Mouse (Mus musculus) kidney, postnatal 0 days (tissue): ENCODE measurements around the gene Sufu. TPM values are rescaled to one million over a fixed set of nuclear protein-coding genes. Genes with fewer than 3 reads are reported as not detected.

ENCODE experiments used
- ATAC-seq: fragments of 200-750 bp; cut with Nextera tagmentation; replicated peaks from 2 replicates; pipeline ENCODE4 v1.8.0; 2017; ENCODE audit warnings: low read depth, moderate number of reproducible peaks, moderate TSS enrichment, moderate library complexity; ENCODE audit not compliant: low FRiP score
- DNase-seq: peaks from one replicate; pipeline ENCODE4 v3.0.0-alpha.2; 2016; ENCODE audit warnings: low spot score
- H3K27ac ChIP-seq: fragments of 300-500 bp; sonication (generic); 2 replicates; pipeline ENCODE4 v1.5.1; 2014; ENCODE audit warnings: mild to moderate bottlenecking
- H3K27me3 ChIP-seq: fragments of 300-500 bp; sonication (generic); 2 replicates; pipeline ENCODE4 v1.6.1; 2014; ENCODE audit warnings: low read length, mixed read lengths; ENCODE audit not compliant: insufficient read depth
- H3K36me3 ChIP-seq: fragments of 300-500 bp; sonication (generic); 2 replicates; pipeline ENCODE4 v1.6.1; 2014; ENCODE audit warnings: low read length, mixed read lengths; ENCODE audit not compliant: insufficient read depth
- H3K4me1 ChIP-seq: fragments of 300-500 bp; sonication (generic); replicated peaks from 2 replicates; pipeline ENCODE4 v1.6.1; 2014; ENCODE audit warnings: antibody characterized with exemption, low read length, mixed read lengths; ENCODE audit not compliant: insufficient read depth
- H3K4me2 ChIP-seq: fragments of 300-500 bp; sonication (generic); 2 replicates; pipeline ENCODE4 v1.6.1; 2014; ENCODE audit warnings: mild to moderate bottlenecking, low read length, moderate library complexity, mixed read lengths
- H3K4me3 ChIP-seq: fragments of 300-500 bp; sonication (generic); replicated peaks from 2 replicates; pipeline ENCODE4 v1.5.1; 2014; ENCODE audit warnings: low read depth, low read length
- H3K9ac ChIP-seq: fragments of 300-500 bp; sonication (generic); 2 replicates; pipeline ENCODE4 v1.6.1; 2014; ENCODE audit warnings: low read depth, low read length
- H3K9me3 ChIP-seq: fragments of 300-500 bp; sonication (generic); replicated peaks from 2 replicates; pipeline ENCODE4 v1.6.1; 2016; ENCODE audit warnings: low read length, inconsistent platforms, mixed read lengths
- CTCF ChIP-seq: IDR thresholded peaks from 2 replicates; pipeline ENCODE4 v1.5.1; 2016; ENCODE audit warnings: antibody characterized with exemption, low read depth, mild to moderate bottlenecking, moderate library complexity
- WGBS: fragments of 180-500 bp; shearing (Covaris S2); extraction: QIAGEN DNeasy Blood & Tissue Kit; methylation state at CpG from one replicate; pipeline ENCODE4 v1.1.7; 2014; 5-methylcytosine and 5-hydroxymethylcytosine counted together
- polyA plus RNA-seq: library from polyadenylated mRNA; unstranded; fragments of >200 nt; fragmentation: Nextera tagmentation; extraction: Ambion mirVana; gene quantifications from 2 replicates; pipeline ENCODE4 v1.2.1, GENCODE M21; 2015

Sufu gene
- polyA plus RNA-seq, 1 experiment from 2014 or later = 30.6 TPM

DNA sequence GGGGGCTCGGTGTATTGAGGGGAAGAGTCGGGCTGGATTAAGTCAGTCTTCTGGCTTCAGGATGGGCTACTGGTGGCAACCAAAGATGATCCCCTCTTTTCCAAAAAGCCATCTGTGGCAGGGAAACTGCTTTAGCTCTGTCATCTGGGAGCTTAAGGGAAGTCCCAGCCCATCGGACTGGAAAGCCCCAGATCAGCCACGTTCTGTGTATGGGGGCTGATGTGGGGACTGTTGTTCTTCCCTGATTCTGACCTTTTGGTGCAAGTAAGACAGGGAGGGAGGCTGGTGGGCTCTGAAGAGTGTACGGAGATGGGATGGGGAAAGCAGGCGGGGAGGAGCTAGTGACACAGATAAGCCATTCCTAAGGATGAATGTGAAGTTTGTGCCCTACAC, 127.5 kb downstream of the Sufu start:
- H3K9ac ChIP-seq = peak overlapping the region; percentile 41
- WGBS = 16% methylated on average over 6 of the region's 6 CpGs
- no peaks in the 10 kb centered on the region for H3K27me3 ChIP-seq
- no peak for TF ChIP-seq CTCF
- no peak for ATAC-seq
- no peak overlapping the region for H3K4me3 ChIP-seq
- no peaks in the 10 kb centered on the region for H3K9me3 ChIP-seq
- H3K36me3 ChIP-seq = no peaks in the 10 kb centered on the region
- DNase-seq = no peak
- peak overlapping the region; percentile 91 for H3K27ac ChIP-seq
- peak overlapping the region; percentile 46 for H3K4me2 ChIP-seq
- peaks cover 58% of the 10 kb centered on the region for H3K4me1 ChIP-seq

DNA sequence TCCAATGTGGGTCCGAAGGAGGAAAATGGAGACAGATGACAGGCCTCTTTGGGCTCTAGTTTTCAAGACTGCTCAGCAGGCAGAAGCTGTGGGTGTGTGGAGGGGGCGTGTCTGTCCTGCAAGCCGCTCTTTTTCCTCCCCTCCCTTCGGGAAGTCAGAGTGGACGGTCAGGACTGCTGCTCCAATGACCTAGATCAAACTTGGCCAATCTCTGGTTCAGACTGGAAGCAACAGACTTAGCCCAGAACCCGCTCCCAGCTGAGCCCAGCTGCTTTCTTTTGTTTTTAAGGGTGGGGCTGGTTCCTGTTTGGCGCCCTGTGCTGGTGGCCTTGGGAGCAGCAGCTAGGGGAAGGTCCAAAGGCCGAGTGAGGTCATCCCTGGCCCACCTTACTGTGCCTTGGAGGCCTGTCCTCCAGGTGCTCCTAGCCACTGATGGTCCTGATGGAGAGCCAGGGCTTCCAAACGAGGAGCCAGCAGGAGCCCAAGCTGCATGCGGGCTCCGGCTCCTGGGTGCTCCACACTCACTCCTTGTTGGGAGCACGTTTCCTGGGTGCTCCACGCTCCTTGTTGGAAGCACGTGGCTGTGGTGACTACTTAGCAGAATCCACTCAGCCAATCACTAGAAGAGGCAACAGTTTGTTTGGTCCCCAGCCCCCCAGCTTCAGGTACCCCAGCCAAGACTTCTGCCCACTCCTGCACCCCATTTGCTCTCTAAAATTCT, 128.1 kb downstream of the Sufu start:
- peak; percentile 89 for DNase-seq
- Histone ChIP-seq H3K36me3 (no peaks in the 10 kb centered on the region), H3K9me3 (no peaks in the 10 kb centered on the region), H3K4me2 (peak overlapping the region; percentile 46), H3K9ac (peak overlapping the region; percentile 41; the same call in 1 of the 2 replicates), H3K4me3 (no peak overlapping the region), H3K27ac (peak overlapping the region; percentile 91), H3K4me1 (peaks cover 62% of the 10 kb centered on the region), H3K27me3 (no peaks in the 10 kb centered on the region)
- ATAC-seq = peak; percentile 58
- TF ChIP-seq CTCF = peak; percentile 47; the same call in 1 of the 2 replicates
- WGBS = 23% methylated on average over 14 of the region's 14 CpGs

- TF ChIP-seq CTCF = no peak
- no peak for DNase-seq
- H3K4me1 ChIP-seq = peaks cover 73% of the 10 kb centered on the region
- H3K27me3 ChIP-seq = no peaks in the 10 kb centered on the region
- no peak overlapping the region for H3K4me3 ChIP-seq
- no peak overlapping the region for H3K9ac ChIP-seq
- 65% methylated on average over 10 of the region's 10 CpGs for WGBS
- H3K9me3 ChIP-seq = no peaks in the 10 kb centered on the region
- no peaks in the 10 kb centered on the region for H3K36me3 ChIP-seq
- no peak for ATAC-seq
- peak overlapping the region; percentile 91 for H3K27ac ChIP-seq
- H3K4me2 ChIP-seq = no peak overlapping the region
Measured at GRCm38 (mm10) chr19:46525691-46526631, 129.3 kb downstream of the Sufu start.

- ATAC-seq (no peak), DNase-seq (no peak)
- no peaks in the 10 kb centered on the region for H3K9me3 ChIP-seq
- 0 out of 2 replicates have a peak overlapping the region, but pooled peaks have one; percentile 10 for H3K9ac ChIP-seq
- H3K27ac ChIP-seq = peak overlapping the region; percentile 86
- H3K4me1 ChIP-seq = peaks cover 86% of the 10 kb centered on the region
- no peak for TF ChIP-seq CTCF
- peak overlapping the region; percentile 52 for H3K4me2 ChIP-seq
- WGBS = 32% methylated on average over 17 of the region's 17 CpGs
- H3K4me3 ChIP-seq = 0 out of 2 replicates have a peak overlapping the region, but pooled peaks have one; percentile 4
- H3K27me3 ChIP-seq = no peaks in the 10 kb centered on the region
- no peaks in the 10 kb centered on the region for H3K36me3 ChIP-seq
Measured at GRCm38 (mm10) chr19:46527632-46528528, 131.2 kb downstream of the Sufu start.

DNA sequence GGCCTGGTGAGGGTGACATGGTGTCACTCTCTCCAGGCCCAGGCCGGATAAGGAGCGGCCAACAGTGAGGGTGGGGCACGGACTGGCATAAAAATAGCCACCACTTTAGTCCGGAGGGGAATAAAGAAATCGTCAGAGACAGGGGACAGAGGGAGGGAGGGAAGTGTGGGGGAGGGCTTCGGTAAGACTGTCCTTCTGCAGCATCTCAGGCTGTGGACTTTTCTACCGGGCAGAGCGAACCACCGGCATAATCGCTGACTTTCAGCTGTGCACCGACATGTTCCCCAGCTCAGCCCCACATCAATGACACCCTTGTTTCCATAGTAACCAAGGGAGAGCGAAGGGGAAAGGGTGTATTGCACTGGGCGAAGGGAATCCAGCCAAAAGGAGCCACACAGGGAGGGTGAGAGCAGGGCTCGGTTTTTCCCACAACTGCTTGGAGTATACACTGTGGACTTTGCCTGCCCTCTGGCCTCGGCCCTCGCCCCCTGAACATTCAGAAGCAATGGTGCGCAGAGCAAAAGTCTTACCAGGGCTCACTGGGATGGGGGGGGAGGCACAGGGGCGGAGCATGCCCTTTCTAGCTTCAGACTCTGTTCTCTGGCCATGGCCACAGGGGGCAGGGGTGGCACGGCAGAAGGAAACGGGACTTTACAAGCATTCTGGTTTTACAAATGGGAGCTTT, 132.0 kb downstream of the Sufu start:
- Histone ChIP-seq H3K4me3 (0 out of 2 replicates have a peak overlapping the region, but pooled peaks have one; percentile 4), H3K9me3 (no peaks in the 10 kb centered on the region), H3K9ac (peak overlapping the region; percentile 47; the same call in 1 of the 2 replicates), H3K4me2 (peak overlapping the region; percentile 52), H3K4me1 (peaks cover 86% of the 10 kb centered on the region), H3K27ac (peak overlapping the region; percentile 86), H3K27me3 (no peaks in the 10 kb centered on the region), H3K36me3 (no peaks in the 10 kb centered on the region)
- peak; percentile 87 for DNase-seq
- ATAC-seq = peak; percentile 76
- peak; percentile 59 for TF ChIP-seq CTCF
- 2% methylated on average over 20 of the region's 20 CpGs for WGBS
